Mouse (Mus musculus) bone marrow macrophage, adult 2 months (primary cell): Measurements from ENCODE around the gene Gclc. TPM values are rescaled to one million over a fixed set of nuclear protein-coding genes. Genes with fewer than 3 reads are reported as not detected.

Source experiments
- H3K27ac ChIP-seq: 2 replicates; pipeline ENCODE4 v1.5.1; 2012; ENCODE audit warnings: low read depth, low read length; ENCODE audit not compliant: insufficient read depth
- H3K4me1 ChIP-seq: 2 replicates; pipeline ENCODE4 v1.6.1; 2012; ENCODE audit warnings: low read length; ENCODE audit not compliant: control insufficient read depth, insufficient read depth
- H3K4me3 ChIP-seq: 2 replicates; pipeline ENCODE4 v1.5.1; 2012; ENCODE audit warnings: mild to moderate bottlenecking, low read length, moderate library complexity; ENCODE audit not compliant: insufficient read depth
- CTCF ChIP-seq: IDR thresholded peaks from 2 replicates; pipeline ENCODE4 v1.5.1; 2012; ENCODE audit warnings: low read depth, mild to moderate bottlenecking, low read length, moderate library complexity
- POLR2A ChIP-seq: IDR thresholded peaks from 2 replicates; pipeline ENCODE4 v1.6.1; 2012; ENCODE audit warnings: mild to moderate bottlenecking, low read depth, low read length, borderline replicate concordance
- polyA plus RNA-seq: library from polyadenylated mRNA; stranded (reverse); fragments of >200 nt; gene quantifications from 2 replicates; pipeline ENCODE4 v1.2.4, GENCODE M21; 2012; ENCODE audit not compliant: missing spikeins, insufficient read depth, insufficient read length

Gene Gclc
- polyA plus RNA-seq, 1 experiment, result 27.8 TPM

DNA sequence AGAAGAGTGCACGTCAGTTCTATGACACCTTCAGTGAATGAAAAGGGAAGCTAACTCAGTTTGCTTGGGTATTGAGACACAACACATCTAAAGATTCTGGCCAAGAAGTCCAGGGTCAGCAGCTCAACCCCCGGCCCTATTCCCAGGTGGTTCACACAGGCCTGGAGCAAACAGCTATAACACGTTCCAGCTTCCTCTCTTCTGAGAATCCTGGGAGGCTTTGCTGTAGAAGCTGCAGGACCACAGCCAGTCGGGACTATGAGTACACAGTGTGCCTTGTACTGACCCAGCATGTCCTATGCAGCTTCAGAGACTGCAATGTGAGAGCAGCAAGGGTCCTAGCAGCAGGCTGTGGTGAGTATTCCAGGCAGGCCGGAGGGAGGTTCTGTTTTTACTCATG is 84.3 kb downstream of the Gclc start:
- peaks cover 22% of the 10 kb centered on the region for H3K4me1 ChIP-seq
- H3K27ac ChIP-seq, result no peak overlapping the region
- no peak overlapping the region for H3K4me3 ChIP-seq
- TF ChIP-seq CTCF (no peak), POLR2A (no peak)

Other genes starting within 250 kb of the Gclc start
- 1.2 and 1.6 TPM in 2 replicates for gene Lrrc1, start 209.7 kb upstream of the Gclc start, polyA plus RNA-seq
- 0.16 TPM in 1 of 2 replicates, not detected in the other for gene Klhl31, start 118.0 kb upstream of the Gclc start, polyA plus RNA-seq
- 52.2 and 56.9 TPM in 2 replicates for gene Elovl5, start 162.8 kb downstream of the Gclc start, polyA plus RNA-seq